Mouse (Mus musculus): Measurements from ENCODE around the gene Ints14.
"Not testable (repeated sequence)": the region's sequence is repeated elsewhere in the genome, so short reads cannot be mapped to it uniquely, and the experiment has no call there.

The Ints14 gene

GRCm38 (mm10) chr9:65018588-65019121 lies 58.0 kb downstream of the Ints14 start:
- DNase-seq (ENCODE audit: low read depth, low spot score) = no peak

GRCm38 (mm10) chr9:65019146-65019545 lies 58.4 kb downstream of the Ints14 start:
- DNase-seq (ENCODE audit: low read depth, low spot score) = no peak

DNA sequence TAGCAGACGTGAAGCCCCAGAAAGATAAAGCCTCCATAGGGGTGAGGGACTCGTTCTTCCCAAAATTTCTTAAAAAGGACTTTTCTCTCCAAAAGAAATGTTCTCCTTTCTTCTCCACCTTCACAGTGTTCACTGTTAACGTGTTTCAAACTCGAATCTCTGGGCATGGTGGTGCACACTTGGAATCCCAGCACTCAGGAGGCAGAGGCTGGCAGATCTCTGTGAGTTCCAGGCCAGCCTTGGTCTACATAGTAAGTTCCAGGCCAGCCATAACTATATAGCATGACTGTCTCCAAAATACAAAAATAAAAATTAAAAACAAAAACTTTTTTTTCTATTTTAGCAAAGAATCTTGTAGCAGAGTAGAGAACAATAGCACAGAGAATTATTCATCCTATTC lies 59.4 kb downstream of the Ints14 start:
- DNase-seq (ENCODE audit: low read depth, low spot score) = no peak

DNA sequence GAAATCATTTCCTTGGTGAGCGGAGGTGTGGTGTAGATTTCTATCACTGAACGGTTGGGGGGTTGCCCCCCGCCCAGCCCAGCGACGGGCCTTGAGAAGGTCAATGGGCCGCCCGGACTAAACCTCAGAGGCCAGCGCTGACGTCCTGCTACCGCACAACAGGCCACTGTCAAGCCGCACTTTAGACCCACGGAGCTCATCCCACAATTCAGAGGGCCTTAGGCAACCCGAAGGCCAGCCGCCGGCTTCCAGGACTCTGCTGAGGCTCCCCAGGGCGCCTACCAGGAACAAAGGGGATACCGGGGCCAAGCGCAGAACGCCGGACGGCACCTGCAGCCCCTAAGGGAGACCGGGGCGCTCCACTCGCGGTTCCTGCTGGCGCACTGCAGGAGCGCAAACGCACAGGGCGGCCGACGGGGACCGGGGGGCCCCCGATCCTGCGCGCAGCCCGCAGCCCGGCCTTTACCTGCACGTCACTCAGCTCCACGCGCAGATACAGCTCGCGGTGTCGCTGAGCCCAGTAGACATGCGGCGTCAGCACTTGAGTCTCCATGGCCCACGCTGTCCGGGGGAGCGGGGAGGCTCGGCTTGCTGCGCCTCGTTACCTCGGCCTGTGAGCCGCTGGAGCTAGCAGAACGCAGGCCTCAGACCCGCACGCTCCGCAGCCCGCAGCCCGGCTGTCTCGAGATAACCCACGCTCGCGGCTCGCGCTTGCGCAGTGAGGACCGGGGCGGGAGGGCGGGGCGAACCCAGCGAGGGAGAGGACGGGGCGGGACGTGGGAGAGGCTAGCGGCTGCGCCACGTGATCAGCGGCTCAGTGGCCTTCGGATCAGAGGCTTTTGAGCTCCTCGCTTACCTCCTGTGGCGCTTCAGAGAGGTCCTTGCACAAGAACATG lies 60.5 kb downstream of the Ints14 start, which contains the start of gene Hacd3:
Gene Hacd3, minus strand, starts transcription at position 703 of the 896 bp plus-strand sequence.
- DNase-seq (ENCODE audit: low read depth, low spot score) = peak; percentile 73

GRCm38 (mm10) chr9:65021887-65022579 lies 61.3 kb downstream of the Ints14 start:
- no peak for DNase-seq (ENCODE audit: low read depth, low spot score)

GRCm38 (mm10) chr9:65022580-65023135 lies 62.0 kb downstream of the Ints14 start:
- DNase-seq (ENCODE audit: low read depth, low spot score) = no peak

DNA sequence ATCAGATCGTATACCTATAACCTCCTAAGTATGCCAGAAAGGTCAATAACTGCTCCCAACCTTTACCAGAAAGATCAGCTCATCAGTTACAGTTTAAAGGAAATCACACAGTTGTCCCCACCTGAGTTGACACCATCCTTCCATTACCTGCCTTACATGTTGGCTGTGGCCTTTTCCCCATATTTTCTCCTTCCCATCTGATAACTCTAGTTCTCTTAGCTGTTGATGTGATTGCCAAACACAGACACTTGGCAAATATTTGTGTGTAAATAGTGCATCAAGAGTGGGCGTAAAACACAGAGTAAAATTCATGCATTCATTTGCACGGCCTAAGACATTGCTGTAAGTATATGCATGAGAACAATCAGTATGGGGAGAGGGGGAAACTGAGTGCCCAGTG lies 62.7 kb downstream of the Ints14 start:
- DNase-seq (ENCODE audit: low read depth, low spot score) = no peak

GRCm38 (mm10) chr9:65027241-65027640 lies 66.5 kb downstream of the Ints14 start:
- DNase-seq (ENCODE audit: low read depth, low spot score) = no peak

DNA sequence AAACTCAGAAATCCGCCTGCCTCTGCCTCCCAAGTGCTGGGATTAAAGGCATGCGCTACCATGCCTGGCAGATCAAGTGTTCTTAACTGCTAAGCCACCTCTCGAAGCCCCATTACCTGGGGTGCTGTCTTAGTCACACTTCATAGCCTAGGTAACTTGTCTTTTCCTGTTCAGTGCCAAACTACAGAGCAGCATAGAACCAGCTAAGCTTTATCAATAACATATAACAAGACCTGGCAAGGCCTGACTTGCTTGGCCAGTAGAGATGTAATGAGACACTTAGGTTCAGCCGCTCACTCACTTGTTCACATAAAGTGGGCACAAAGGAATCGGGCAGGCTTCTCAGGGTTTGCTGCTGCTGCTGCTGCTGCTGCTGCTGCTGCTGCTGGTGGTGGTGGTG lies 67.6 kb downstream of the Ints14 start:
- DNase-seq (ENCODE audit: low read depth, low spot score) = no peak

DNA sequence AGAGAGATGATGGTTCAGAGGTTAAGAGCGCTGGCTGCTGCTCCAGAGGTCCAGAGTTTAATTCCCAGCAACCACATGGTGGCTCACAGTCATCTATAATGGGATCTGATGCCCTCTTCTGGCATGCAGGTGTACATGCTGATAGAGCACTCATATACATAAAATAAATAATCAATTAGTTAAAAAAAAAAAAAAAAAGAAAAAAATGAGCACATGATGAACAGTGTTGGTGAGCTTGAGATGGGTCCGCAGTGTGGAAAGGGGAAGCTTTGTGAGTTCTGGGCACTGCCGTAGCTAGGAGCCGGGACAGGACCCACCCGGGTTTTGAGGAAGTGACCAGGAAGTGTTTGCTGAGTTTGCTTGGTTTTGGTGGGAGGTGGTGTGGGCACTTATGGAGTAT lies 70.7 kb downstream of the Ints14 start:
- not testable (repeated sequence) for DNase-seq (ENCODE audit: low read depth, low spot score)

DNA sequence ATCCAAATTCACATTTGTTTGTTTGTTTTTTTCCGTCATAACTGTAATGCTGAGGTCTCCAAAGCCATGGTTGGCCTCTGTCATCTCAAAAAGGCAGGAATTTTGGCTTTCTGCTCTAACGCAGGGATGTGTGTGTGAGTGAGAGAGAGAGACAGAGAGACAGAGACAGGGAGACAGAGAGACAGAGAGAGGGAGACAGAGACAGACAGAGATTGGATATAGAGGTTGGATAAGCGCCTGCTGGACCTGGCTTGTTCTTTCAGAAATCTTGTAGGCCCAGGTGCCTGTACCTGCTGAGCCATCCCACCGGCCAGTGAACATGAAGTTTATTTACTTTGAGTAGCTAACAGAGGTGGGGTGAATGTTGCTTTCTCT lies 71.2 kb downstream of the Ints14 start:
- no peak for DNase-seq (ENCODE audit: low read depth, low spot score)

GRCm38 (mm10) chr9:65032269-65033108 lies 71.8 kb downstream of the Ints14 start, which contains the start of gene Dpp8:
TSS of gene Dpp8 (plus strand) at chr9:65032414.
- peak; percentile 89 for DNase-seq (ENCODE audit: low read depth, low spot score)

DNA sequence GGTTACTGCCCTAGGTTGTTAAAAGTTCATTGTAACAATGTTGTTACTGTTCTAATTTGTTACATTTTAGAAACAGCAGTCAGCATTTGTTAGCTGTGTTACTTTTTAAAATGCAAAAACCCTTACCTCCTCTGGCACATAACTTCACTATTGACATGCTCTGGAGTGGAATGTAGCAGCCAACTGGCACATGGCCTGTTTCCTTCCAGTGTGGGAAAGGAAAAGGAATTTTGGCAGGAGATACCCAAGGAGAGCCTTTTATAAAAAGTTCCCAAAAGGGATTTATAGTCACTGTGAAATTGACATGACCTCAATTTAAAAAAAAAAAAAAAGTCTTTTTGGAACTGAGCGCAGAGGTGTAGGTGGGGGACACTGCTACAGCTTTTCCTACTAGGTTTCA lies 75.8 kb downstream of the Ints14 start:
- no peak for DNase-seq (ENCODE audit: low read depth, low spot score)
